Mouse (Mus musculus) right cerebral cortex, postnatal 10 days (tissue): ENCODE data around the gene Phldb2.

Experiments used
- DNase-seq, 2 experiments: peaks; one replicate each; pipeline ENCODE4 v3.0.0; 2021; ENCODE audit warnings: low spot score in 2 of 2

Gene Phldb2

GRCm38 (mm10) chr16:45952035-45952434 lies 1.4 kb downstream of the Phldb2 start:
- no peak for DNase-seq

GRCm38 (mm10) chr16:45946335-45946734 lies 7.1 kb downstream of the Phldb2 start:
- DNase-seq = no peak

DNA sequence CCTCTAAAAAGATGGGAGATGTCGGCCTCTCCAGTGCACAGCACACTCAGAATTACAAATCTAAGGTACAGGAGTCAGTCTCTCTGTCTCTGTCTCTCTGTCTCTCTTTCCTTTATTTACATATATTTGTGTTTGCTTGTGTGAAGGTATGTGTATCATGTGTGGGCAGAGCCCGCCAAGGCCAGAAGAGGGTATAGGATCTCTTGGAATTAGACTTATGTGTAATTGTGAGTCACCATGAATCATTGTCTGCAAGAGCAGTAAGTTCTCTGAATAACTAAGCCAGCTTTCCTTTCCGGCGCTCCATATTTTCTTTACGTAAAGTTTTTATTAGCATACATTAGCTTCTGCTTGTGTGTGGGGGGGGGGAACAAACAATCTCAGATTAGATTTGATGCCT lies 7.7 kb downstream of the Phldb2 start:
- DNase-seq = no peak

DNA sequence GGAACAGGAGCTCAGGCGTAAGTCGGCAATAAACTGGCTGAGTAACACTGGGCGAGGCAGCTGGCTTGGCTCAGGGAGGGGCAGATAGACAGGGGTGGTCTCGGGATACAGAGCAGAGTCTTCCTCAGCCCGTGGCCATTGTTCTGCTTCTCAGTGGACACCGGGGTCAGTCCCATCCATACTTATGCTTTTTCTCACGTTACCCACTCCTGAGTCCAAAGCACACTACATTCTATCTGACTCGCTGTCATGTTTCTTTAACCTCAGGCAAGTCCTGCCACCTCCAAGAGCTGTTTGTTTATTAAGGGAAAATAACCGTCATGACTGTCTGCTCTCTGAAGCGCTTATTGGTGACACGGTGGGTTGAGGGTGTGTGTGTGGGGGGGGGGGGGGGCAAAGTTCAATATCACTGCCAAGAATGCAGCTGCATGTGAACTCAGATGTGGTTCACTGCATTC lies 8.2 kb downstream of the Phldb2 start:
- no peak for DNase-seq

- no peak for DNase-seq
Observed at GRCm38 (mm10) chr16:45942169-45942891, 11.1 kb downstream of the Phldb2 start.

- no peak for DNase-seq
Observed at GRCm38 (mm10) chr16:45940701-45941100, 12.7 kb downstream of the Phldb2 start.

DNA sequence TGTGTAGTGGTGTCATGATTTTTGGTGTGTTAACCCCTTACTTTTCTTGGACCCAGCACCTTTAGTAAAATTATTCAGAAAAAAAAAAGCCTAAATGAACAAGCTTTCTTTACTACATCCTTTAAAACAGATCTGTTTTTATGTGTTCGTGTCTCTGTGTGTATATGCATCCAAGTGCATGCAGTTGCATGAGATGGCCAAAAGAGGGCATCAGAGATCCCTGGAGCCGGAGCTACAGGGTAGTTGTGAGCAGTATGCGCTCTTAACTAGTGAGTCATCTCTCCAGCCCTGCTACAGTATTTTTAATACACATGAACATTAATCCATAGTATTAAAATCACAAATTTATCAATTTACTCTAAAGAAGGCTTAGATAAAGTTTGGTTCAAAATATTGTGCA lies 14.0 kb downstream of the Phldb2 start:
- no peak for DNase-seq

DNA sequence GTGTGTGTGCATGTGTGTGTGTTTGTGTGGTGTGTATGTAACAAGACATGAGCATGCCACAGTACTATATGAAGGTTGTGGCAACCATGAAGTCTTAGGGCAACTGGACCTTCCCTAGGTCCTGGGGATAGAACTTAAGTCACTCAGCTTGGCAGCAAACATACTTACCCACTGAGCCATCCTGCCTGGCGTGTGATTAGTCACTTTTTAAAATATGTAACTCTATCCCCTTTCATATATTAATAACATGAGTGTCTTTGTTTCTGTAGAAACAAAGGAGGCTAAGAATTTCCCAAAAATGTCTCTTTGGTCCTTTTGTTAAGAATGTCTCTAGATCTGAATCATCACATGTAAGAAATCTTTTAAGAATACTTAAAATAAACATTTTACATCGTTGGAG lies 16.0 kb downstream of the Phldb2 start:
- DNase-seq = no peak

DNA sequence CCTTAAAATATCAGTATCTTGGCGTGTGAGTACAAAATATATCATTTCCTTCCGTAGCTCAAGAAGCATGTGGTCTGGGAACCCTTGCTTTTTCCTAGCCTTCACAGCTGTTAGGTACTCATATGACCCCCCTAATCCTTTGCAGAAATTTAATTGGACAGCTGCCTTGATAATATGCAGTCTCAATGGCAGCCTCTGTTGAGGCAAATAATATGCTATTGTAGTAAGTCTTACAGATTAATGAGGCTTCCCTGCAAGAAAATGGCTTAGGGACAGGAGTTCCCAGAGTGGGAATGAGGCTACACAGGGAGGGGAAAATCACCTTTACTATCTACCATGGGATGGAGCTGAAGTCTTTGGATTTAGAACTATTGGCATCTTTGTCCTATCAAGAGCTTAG lies 16.9 kb downstream of the Phldb2 start:
- no peak for DNase-seq

GRCm38 (mm10) chr16:45935956-45936483 lies 17.4 kb downstream of the Phldb2 start:
- no peak for DNase-seq

DNA sequence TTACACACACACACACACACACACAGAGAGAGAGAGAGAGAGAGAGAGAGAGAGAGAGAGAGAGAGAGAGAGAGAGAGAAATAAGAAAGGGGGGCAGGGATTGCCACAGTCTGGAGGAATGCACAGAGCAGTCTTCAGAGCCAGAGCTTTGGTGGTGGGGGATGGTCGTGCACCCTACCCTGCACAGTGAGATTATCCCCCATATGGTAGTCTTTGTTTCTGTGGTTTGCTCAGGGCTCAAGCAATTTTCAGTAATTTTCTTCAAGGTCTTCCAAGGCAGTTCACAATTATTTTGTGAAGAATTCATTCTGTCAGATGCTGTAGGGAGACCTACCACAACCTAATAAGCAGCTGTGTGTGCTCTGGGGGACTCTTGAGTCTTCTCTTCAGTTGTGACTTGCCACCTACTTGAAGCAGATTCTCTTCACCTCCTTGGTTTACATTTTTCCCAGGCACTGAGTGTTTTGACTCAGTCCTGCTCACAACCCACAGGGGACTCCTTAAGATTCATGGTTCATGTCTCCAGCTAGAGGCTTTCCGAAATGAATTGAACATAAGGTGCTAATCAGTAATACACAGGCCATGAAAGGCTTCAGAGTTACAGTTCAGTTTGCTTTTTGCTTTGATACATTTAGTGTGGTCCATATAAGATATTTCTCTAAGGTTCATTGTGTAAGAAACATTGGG lies 18.5 kb downstream of the Phldb2 start:
- no peak for DNase-seq

GRCm38 (mm10) chr16:45930308-45930707 lies 23.1 kb downstream of the Phldb2 start:
- DNase-seq = no peak

DNA sequence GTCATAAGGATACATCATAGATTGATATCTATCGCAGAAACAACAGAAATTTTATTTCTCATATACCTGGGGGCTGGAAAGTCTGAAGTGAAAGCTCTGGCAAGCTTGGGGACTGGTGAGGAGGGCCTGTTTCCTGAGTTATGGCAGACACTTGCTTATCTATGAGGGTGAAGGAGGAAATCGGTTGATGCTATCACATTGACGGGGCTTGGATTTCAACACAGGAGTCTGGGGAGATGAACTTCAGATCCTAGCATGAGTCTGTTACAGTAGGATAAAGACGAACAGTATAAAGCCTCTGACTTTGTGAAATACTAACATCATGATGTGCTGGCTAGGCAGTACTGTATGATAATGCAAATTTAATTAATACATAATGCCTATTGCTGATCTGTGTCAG lies 25.3 kb downstream of the Phldb2 start:
- no peak for DNase-seq

DNA sequence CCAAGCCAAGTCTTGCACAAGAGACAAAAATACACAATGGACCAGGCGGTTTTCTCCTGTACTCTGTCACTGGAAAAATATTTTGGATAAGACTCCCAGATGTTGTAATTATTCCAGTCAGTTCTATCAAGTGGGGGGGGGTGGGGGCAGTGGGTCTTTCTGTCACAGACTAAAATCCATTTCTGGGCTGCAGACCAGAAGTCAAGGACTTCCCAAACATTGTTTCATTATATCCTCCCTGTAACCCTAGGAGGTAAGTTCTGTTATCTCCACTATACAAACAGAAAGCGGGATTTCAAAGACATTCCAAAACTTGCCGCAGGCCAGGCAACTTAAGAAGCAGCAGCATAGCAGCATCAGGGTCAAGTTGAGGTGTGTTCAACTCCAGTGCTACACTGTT lies 25.8 kb downstream of the Phldb2 start:
- DNase-seq = no peak

DNA sequence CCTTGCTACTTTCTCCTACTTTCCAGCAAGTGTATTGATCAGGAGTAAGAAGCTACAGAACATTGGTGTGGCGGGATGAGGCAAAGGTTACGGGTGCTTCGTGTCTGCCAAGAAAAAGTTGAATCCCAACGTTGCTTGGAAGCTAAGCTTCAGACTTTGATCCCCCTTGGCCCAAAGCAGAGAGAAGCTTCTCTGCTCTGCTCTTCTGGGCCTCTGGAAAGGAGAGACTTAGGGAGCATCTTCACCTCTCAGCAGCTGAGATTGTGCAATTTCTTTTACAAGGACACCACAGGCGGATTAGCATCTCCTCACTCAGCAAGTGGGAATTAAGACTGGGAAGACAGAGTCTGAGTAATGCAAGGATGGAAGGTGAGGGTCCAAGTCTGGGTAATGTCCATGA lies 26.5 kb downstream of the Phldb2 start:
- no peak for DNase-seq

DNA sequence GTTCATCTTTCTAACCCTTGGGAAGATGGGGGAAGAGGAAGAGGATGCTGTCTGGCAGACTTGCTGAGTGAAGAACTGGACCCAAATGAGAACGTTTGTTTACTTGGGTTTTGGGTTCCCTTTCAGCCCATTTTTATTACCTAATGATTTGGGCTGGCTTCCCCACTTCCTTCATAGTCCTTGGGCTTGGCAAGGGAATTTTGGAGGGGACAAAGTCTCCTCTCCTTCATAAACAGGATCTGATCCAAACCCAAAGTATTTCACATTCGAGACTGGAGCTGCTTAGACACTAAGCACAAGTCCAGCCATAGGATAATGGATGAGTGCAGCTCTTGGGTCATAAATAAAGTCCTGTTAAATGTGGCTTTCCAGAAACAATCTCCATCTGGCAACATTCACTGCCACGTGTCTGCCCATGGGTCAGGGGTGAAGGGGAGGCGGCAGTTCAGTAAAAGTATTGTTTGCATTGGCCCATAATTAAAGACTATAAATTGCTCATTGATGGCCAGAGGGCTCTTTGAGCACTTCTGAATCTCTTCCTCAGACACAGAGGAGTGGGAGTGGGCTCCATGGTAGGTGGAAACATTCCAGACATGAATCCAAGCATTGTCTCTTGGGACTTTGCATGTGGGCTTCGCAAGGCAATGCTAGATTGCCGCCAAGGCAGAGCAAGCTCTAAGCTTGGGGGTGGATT lies 29.5 kb downstream of the Phldb2 start:
- no peak for DNase-seq

DNA sequence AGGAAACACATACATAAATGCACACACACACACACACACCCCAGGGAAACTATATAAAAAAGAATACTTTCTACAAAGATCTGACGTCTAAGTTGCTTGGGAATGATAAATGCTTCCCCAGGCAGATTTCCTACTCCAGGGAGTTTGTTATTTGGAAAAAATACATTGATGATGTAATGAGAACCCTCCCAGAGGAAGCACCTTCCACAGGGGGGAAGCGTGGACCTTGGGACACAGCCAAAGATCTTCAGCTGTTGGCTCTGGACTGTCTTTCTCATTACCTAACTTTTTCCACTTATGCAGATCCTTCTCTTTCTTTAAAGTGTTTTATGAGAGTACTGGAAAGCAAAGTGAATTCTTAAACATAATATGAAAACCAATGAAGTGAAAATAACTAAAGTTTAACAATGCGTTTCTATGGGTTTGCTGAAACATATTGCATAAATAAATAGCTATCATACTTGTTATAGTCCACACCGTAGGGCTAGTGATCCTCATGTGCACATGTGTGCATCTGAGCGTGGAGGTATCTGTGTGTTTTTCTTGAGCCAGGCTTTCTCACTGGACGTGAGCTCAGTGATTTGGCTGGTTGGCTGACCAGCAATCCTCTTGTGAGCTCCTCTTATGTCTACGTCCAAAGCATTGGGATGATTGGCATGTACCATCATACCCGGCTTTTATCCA lies 30.7 kb downstream of the Phldb2 start:
- DNase-seq = no peak

DNA sequence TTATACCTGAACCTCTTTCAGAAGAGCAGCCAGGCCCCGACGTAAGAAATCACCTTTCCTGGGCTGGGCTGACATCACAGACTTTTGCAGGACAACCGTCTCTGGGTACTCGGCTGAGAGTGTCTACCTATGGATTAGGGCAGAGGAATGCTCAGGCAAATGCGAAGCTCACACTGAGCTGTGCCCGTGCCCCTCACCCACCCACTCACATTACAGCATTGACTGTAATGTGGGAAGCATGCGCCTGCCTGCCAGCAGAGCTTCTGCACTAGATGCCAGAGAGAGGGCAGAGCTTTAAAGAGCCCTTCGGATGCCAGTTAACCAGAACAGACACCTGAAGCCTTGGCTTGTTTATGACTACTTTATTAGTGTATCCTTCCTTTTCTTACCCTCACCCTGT lies 33.8 kb downstream of the Phldb2 start:
- peak; percentile 59 to 63 for DNase-seq

DNA sequence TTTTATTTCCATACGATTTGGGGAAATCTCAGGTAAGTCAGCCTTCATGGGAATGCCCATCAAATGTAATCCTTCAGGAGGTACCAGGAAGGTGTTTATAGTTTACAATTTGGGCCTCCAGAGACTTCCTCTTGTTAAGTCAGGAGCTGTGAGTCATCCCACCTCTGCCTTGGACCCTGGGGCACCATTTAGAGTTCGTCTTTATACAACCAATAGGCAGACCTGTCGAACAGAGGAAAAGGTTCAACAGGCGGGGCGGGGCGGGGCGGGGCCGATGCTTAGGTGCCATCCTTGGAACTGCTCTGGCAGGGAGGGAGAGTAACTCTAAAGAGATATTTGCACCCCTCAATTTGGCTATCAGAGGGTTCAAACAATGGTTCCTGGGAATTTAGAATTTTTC lies 49.8 kb downstream of the Phldb2 start:
- DNase-seq = no peak

GRCm38 (mm10) chr16:45898459-45898858 lies 54.9 kb downstream of the Phldb2 start:
- no peak for DNase-seq

DNA sequence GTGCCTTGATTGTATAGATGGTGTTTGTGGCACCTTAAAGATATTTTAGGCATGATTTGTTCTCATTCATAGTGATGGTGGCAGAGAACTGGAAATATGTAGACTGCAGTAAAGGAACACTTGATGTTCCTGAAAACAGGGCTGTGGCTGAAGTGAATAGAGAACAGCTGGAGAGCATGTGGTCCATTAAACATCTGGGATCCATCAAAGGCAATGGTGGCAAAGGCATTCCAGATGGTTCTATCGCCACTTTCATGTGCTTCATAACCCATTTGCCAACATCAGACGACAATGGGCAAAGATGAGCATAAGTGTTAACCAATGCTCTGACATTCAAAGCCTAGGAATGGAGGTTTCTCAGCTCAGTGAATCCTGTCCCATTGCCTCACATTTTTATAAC lies 56.8 kb downstream of the Phldb2 start:
- no peak for DNase-seq

DNA sequence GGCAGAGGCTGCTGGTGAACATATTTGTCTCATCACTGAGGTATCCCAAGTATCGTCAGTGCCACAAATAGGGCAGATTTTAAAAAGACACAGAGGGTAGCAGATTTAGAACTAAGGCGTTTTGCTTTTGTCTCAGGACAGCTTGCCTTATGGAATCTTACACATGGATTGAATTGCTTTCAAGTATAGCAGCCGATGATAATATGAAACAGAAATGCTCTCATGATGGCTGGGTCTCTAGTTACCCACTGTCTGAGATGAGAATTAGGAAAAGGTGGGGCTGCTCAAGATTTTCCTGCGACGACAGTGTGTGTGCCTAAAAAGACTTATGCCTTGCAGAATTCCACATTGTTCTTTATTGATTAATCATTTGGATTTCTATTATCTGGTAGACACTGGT lies 58.4 kb downstream of the Phldb2 start:
- DNase-seq = no peak
